Mouse (Mus musculus) neural tube, embryonic 14.5 days (tissue): ENCODE measurements around the gene Iqcf3. TPM values are rescaled to one million over a fixed set of nuclear protein-coding genes. Genes with fewer than 3 reads are reported as not detected.

ENCODE experiments used
- ATAC-seq: fragments of 200-750 bp; cut with Nextera tagmentation; 2 replicates; pipeline ENCODE4 v1.8.0; 2017; ENCODE audit warnings: low read depth, mild to moderate bottlenecking, moderate TSS enrichment, moderate library complexity
- H3K27ac ChIP-seq: fragments of 300-500 bp; sonication (generic); 2 replicates; pipeline ENCODE4 v1.5.1; 2014; ENCODE audit warnings: low read depth, mild to moderate bottlenecking, control low read depth, low read length, moderate library complexity, mixed read lengths
- H3K27me3 ChIP-seq: fragments of 300-500 bp; sonication (generic); 2 replicates; pipeline ENCODE4 v1.6.1; 2014; ENCODE audit warnings: low read length; ENCODE audit not compliant: control insufficient read depth, insufficient read depth
- H3K36me3 ChIP-seq: fragments of 300-500 bp; sonication (generic); 2 replicates; pipeline ENCODE4 v1.6.1; 2014; ENCODE audit warnings: low read length, mixed read lengths; ENCODE audit not compliant: control insufficient read depth, insufficient read depth
- H3K4me1 ChIP-seq: fragments of 300-500 bp; sonication (generic); 2 replicates; pipeline ENCODE4 v1.6.1; 2014; ENCODE audit warnings: low read length; ENCODE audit not compliant: control insufficient read depth, insufficient read depth
- H3K4me2 ChIP-seq: fragments of 300-500 bp; sonication (generic); 2 replicates; pipeline ENCODE4 v1.6.1; 2014; ENCODE audit warnings: mild to moderate bottlenecking, low read depth, low read length, control low read depth
- H3K4me3 ChIP-seq: fragments of 300-500 bp; sonication (generic); 2 replicates; pipeline ENCODE4 v1.5.1; 2014; ENCODE audit warnings: low read depth, low read length, control low read depth, mixed read lengths
- H3K9ac ChIP-seq: fragments of 300-500 bp; sonication (generic); replicated peaks from 2 replicates; pipeline ENCODE4 v1.6.1; 2014; ENCODE audit warnings: low read depth, mild to moderate bottlenecking, control low read depth, low read length, mixed read lengths
- H3K9me3 ChIP-seq: fragments of 300-500 bp; sonication (generic); 2 replicates; pipeline ENCODE4 v1.6.1; 2016; ENCODE audit warnings: low read length; ENCODE audit not compliant: control insufficient read depth
- WGBS: fragments of 180-500 bp; shearing (Covaris S2); extraction: QIAGEN DNeasy Blood & Tissue Kit; methylation state at CpG from one replicate; pipeline ENCODE4 v1.1.7; 2014; 5-methylcytosine and 5-hydroxymethylcytosine counted together
- polyA plus RNA-seq: library from polyadenylated mRNA; unstranded; fragments of >200 nt; fragmentation: Nextera tagmentation; extraction: Ambion mirVana; gene quantifications from 2 replicates; pipeline ENCODE4 v1.2.1, GENCODE M21; 2014

Gene Iqcf3
- polyA plus RNA-seq, 1 experiment from 2014 or later: not detected

GRCm38 (mm10) chr9:106573366-106573765 is 11.9 kb upstream of the Iqcf3 start:
- Histone ChIP-seq H3K27me3 (no peaks in the 10 kb centered on the region), H3K9ac (no peak overlapping the region), H3K4me1 (no peaks in the 10 kb centered on the region), H3K36me3 (no peaks in the 10 kb centered on the region), H3K27ac (no peak overlapping the region), H3K4me2 (no peak overlapping the region), H3K9me3 (no peaks in the 10 kb centered on the region), H3K4me3 (no peak overlapping the region)
- ATAC-seq: no peak
- 91% methylated on average over 5 of the region's 5 CpGs for WGBS

- Histone ChIP-seq H3K9me3 (no peaks in the 10 kb centered on the region), H3K27me3 (no peaks in the 10 kb centered on the region), H3K36me3 (no peaks in the 10 kb centered on the region), H3K4me3 (no peak overlapping the region), H3K4me2 (no peak overlapping the region), H3K9ac (no peak overlapping the region), H3K27ac (no peak overlapping the region), H3K4me1 (no peaks in the 10 kb centered on the region)
- ATAC-seq: no peak
- WGBS: 85% methylated on average over 2 of the region's 2 CpGs
Observed at GRCm38 (mm10) chr9:106572186-106572585, 10.8 kb upstream of the Iqcf3 start.

GRCm38 (mm10) chr9:106570896-106571295 is 9.5 kb upstream of the Iqcf3 start, which contains the start of gene Iqcf4:
Gene Iqcf4 (minus strand): TSS chr9:106570996.
- 92% methylated on average over 7 of the region's 7 CpGs for WGBS
- no peaks in the 10 kb centered on the region for H3K36me3 ChIP-seq
- H3K9ac ChIP-seq: no peak within 1 kb of the TSS
- ATAC-seq: no peak
- H3K9me3 ChIP-seq: no peaks in the 10 kb centered on the region
- H3K4me2 ChIP-seq: no peak within 1 kb of the TSS
- H3K4me1 ChIP-seq: no peaks in the 10 kb centered on the region
- H3K27me3 ChIP-seq: no peaks in the 10 kb centered on the region
- no peak within 1 kb of the TSS for H3K27ac ChIP-seq
- no peak within 1 kb of the TSS for H3K4me3 ChIP-seq

GRCm38 (mm10) chr9:106566437-106566836 is 5.0 kb upstream of the Iqcf3 start:
- Histone ChIP-seq H3K27me3 (no peaks in the 10 kb centered on the region), H3K4me2 (no peak overlapping the region), H3K27ac (no peak overlapping the region), H3K36me3 (no peaks in the 10 kb centered on the region), H3K9me3 (no peaks in the 10 kb centered on the region), H3K4me1 (no peaks in the 10 kb centered on the region), H3K9ac (no peak overlapping the region), H3K4me3 (no peak overlapping the region)
- 51% methylated on average over 11 of the region's 11 CpGs for WGBS
- ATAC-seq: no peak

GRCm38 (mm10) chr9:106564025-106564424 is 2.6 kb upstream of the Iqcf3 start:
- no peaks in the 10 kb centered on the region for H3K36me3 ChIP-seq
- no peak for ATAC-seq
- H3K9ac ChIP-seq: no peak overlapping the region
- H3K27me3 ChIP-seq: no peaks in the 10 kb centered on the region
- H3K4me1 ChIP-seq: no peaks in the 10 kb centered on the region
- H3K4me3 ChIP-seq: no peak overlapping the region
- WGBS: 76% methylated on average over 8 of the region's 8 CpGs
- no peak overlapping the region for H3K27ac ChIP-seq
- H3K4me2 ChIP-seq: no peak overlapping the region
- no peaks in the 10 kb centered on the region for H3K9me3 ChIP-seq

GRCm38 (mm10) chr9:106562291-106562690 is 860 bp upstream of the Iqcf3 start:
- Histone ChIP-seq H3K4me1 (no peaks in the 10 kb centered on the region), H3K27ac (no peak overlapping the region), H3K9ac (no peak overlapping the region), H3K27me3 (no peaks in the 10 kb centered on the region), H3K4me3 (no peak overlapping the region), H3K4me2 (no peak overlapping the region), H3K9me3 (no peaks in the 10 kb centered on the region), H3K36me3 (no peaks in the 10 kb centered on the region)
- ATAC-seq: no peak
- 93% methylated on average over 11 of the region's 11 CpGs for WGBS

GRCm38 (mm10) chr9:106534975-106535374 is 26.5 kb downstream of the Iqcf3 start:
- no peak for ATAC-seq
- Histone ChIP-seq H3K4me1 (no peaks in the 10 kb centered on the region), H3K9ac (no peak overlapping the region), H3K27ac (no peak overlapping the region), H3K4me2 (no peak overlapping the region), H3K27me3 (no peaks in the 10 kb centered on the region), H3K9me3 (no peaks in the 10 kb centered on the region), H3K36me3 (no peaks in the 10 kb centered on the region), H3K4me3 (no peak overlapping the region)
- 94% methylated on average over 11 of the region's 11 CpGs for WGBS

- Histone ChIP-seq H3K4me1 (no peaks in the 10 kb centered on the region), H3K27ac (no peak overlapping the region), H3K4me2 (no peak overlapping the region), H3K36me3 (no peaks in the 10 kb centered on the region), H3K9me3 (no peaks in the 10 kb centered on the region), H3K27me3 (no peaks in the 10 kb centered on the region), H3K4me3 (no peak overlapping the region), H3K9ac (no peak overlapping the region)
- ATAC-seq: no peak
- WGBS: 90% methylated on average over 7 of the region's 7 CpGs
Observed at GRCm38 (mm10) chr9:106534296-106534695, 27.1 kb downstream of the Iqcf3 start.

- no peaks in the 10 kb centered on the region for H3K36me3 ChIP-seq
- H3K4me1 ChIP-seq: no peaks in the 10 kb centered on the region
- no peak overlapping the region for H3K4me3 ChIP-seq
- no peak overlapping the region for H3K4me2 ChIP-seq
- no peak overlapping the region for H3K9ac ChIP-seq
- no peak for ATAC-seq
- whole genome bisulfite sequencing: 21% methylated on average over 3 of the region's 3 CpGs
- no peaks in the 10 kb centered on the region for H3K9me3 ChIP-seq
- no peaks in the 10 kb centered on the region for H3K27me3 ChIP-seq
- no peak overlapping the region for H3K27ac ChIP-seq
Observed at GRCm38 (mm10) chr9:106531833-106532232, 29.6 kb downstream of the Iqcf3 start.

GRCm38 (mm10) chr9:106519909-106520308 is 41.5 kb downstream of the Iqcf3 start:
- Histone ChIP-seq H3K4me2 (no peak overlapping the region), H3K4me3 (no peak overlapping the region), H3K27me3 (no peaks in the 10 kb centered on the region), H3K9me3 (no peaks in the 10 kb centered on the region), H3K4me1 (no peaks in the 10 kb centered on the region), H3K9ac (no peak overlapping the region), H3K27ac (no peak overlapping the region), H3K36me3 (no peaks in the 10 kb centered on the region)
- no peak for ATAC-seq
- WGBS: 78% methylated on average over 8 of the region's 8 CpGs
